Mouse (Mus musculus) heart, postnatal 0 days (tissue): ENCODE measurements at regions not wholly inside any gene's neighbourhood (a gene's known extent, or its start where the extent isn't known, plus 50 kb on each side); places are given as distances from the start of the nearest gene placed in this dataset.

Experiments used
- CTCF ChIP-seq: IDR thresholded peaks from 2 replicates; pipeline ENCODE4 v1.5.1; 2016; ENCODE audit warnings: antibody characterized with exemption, control low read depth, low read depth
- EP300 ChIP-seq: IDR thresholded peaks from 2 replicates; pipeline ENCODE4 v1.6.1; 2016; ENCODE audit warnings: antibody characterized with exemption, low read depth

DNA sequence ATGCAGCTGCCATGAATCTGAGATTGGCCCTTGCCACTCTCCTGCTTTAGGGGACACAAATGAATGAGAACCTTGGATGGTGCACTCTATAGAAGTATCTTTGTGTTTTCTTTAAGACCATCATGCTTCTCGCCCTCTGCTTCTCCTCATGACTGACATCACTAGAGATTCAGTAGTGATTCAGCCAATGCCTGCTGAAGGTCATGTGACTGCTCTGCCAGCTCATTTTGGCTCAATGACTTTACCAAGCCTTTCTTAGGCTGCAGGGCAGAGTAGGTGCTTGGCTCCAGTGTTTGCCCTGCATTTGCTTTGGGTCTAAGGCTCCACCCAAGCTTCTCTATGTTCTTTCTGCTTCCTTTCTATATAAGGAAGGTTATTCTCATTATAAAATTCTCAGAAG, 190.1 kb upstream of the Tnp1 start:
- TF ChIP-seq EP300: no peak
- no peak for TF ChIP-seq CTCF
